Mouse (Mus musculus) limb, embryonic 14.5 days (tissue): ENCODE results near the gene Map4k3. TPM values are rescaled to one million over a fixed set of nuclear protein-coding genes. Genes with fewer than 3 reads are reported as not detected.

Source experiments
- ATAC-seq: fragments of 200-750 bp; cut with Nextera tagmentation; 2 replicates; pipeline ENCODE4 v1.8.0; 2017; ENCODE audit warnings: low read depth, moderate number of reproducible peaks, moderate TSS enrichment; ENCODE audit not compliant: low FRiP score
- DNase-seq: peaks from one replicate; pipeline ENCODE4 v3.0.0-alpha.2; 2015; ENCODE audit warnings: low spot score
- H3K27ac ChIP-seq: fragments of 300-500 bp; sonication (generic); replicated peaks from 2 replicates; pipeline ENCODE4 v1.5.1; 2014; ENCODE audit warnings: low read depth, mild to moderate bottlenecking, low read length, moderate library complexity, mixed read lengths
- H3K27me3 ChIP-seq: fragments of 300-500 bp; sonication (generic); 2 replicates; pipeline ENCODE4 v1.6.1; 2014; ENCODE audit warnings: low read length, mixed read lengths; ENCODE audit not compliant: control insufficient read depth, insufficient read depth
- H3K36me3 ChIP-seq: fragments of 300-500 bp; sonication (generic); 2 replicates; pipeline ENCODE4 v1.6.1; 2014; ENCODE audit warnings: mild to moderate bottlenecking, low read length, moderate library complexity, mixed read lengths; ENCODE audit not compliant: control insufficient read depth, insufficient read depth
- H3K4me1 ChIP-seq: fragments of 300-500 bp; sonication (generic); 2 replicates; pipeline ENCODE4 v1.6.1; 2014; ENCODE audit warnings: antibody characterized with exemption, low read length, mixed read lengths; ENCODE audit not compliant: control insufficient read depth, insufficient read depth
- H3K4me2 ChIP-seq: fragments of 300-500 bp; sonication (generic); replicated peaks from 2 replicates; pipeline ENCODE4 v1.6.1; 2014; ENCODE audit warnings: low read depth, mild to moderate bottlenecking, low read length, moderate library complexity; ENCODE audit not compliant: severe bottlenecking
- H3K4me3 ChIP-seq: fragments of 300-500 bp; sonication (generic); replicated peaks from 2 replicates; pipeline ENCODE4 v1.5.1; 2014; ENCODE audit warnings: low read length
- H3K9ac ChIP-seq: fragments of 300-500 bp; sonication (generic); 2 replicates; pipeline ENCODE4 v1.6.1; 2014; ENCODE audit warnings: mild to moderate bottlenecking, low read depth, low read length, moderate library complexity; ENCODE audit not compliant: severe bottlenecking
- H3K9me3 ChIP-seq: fragments of 300-500 bp; sonication (generic); 2 replicates; pipeline ENCODE4 v1.6.1; 2016; ENCODE audit warnings: low read length; ENCODE audit not compliant: control insufficient read depth
- POLR2A ChIP-seq: fragments of 200-500 bp; IDR thresholded peaks from 2 replicates; pipeline ENCODE4 v1.8.0; 2012; ENCODE audit warnings: inconsistent platforms, mild to moderate bottlenecking, moderate library complexity, borderline replicate concordance; ENCODE audit not compliant: insufficient read depth, insufficient read length; ENCODE audit errors: extremely low read depth
- WGBS: fragments of 180-500 bp; shearing (Covaris S2); extraction: QIAGEN DNeasy Blood & Tissue Kit; methylation state at CpG from one replicate; pipeline ENCODE4 v1.1.7; 2014; 5-methylcytosine and 5-hydroxymethylcytosine counted together
- polyA plus RNA-seq, 2 experiments: library from polyadenylated mRNA; depleted of rRNA in 1 of 2; stranded (reverse) in 1 of 2; unstranded in 1 of 2; fragments of >200 nt; fragmentation: Nextera tagmentation in 1 of 2; extraction: Ambion mirVana in 1 of 2; gene quantifications; 2 replicates each; pipeline versions ENCODE4 v1.2.1 to v1.2.3; 2012 to 2014

Map4k3 gene
- polyA plus RNA-seq, 2 experiments, result 42.6 to 50.2 TPM

- Histone ChIP-seq H3K4me2 (peak overlapping the region; percentile 31; the same call in 1 of the 2 replicates), H3K27ac (no peak overlapping the region), H3K36me3 (no peaks in the 10 kb centered on the region), H3K4me3 (0 out of 2 replicates have a peak overlapping the region, but pooled peaks have one; percentile 4), H3K9ac (no peak overlapping the region), H3K27me3 (no peaks in the 10 kb centered on the region), H3K9me3 (no peaks in the 10 kb centered on the region), H3K4me1 (no peaks in the 10 kb centered on the region)
- 19% methylated on average over 12 of the region's 12 CpGs for WGBS
- peak; percentile 76 for DNase-seq
- ATAC-seq, result peak; percentile 41; the same call in 1 of the 2 replicates
- TF ChIP-seq POLR2A, result no peak
Measured at GRCm38 (mm10) chr17:80560669-80561401, 167.4 kb downstream of the Map4k3 start.

- ATAC-seq (no peak), DNase-seq (no peak)
- Histone ChIP-seq H3K4me1 (no peaks in the 10 kb centered on the region), H3K4me3 (no peak overlapping the region), H3K27me3 (no peaks in the 10 kb centered on the region), H3K9ac (no peak overlapping the region), H3K27ac (no peak overlapping the region), H3K4me2 (no peak overlapping the region), H3K36me3 (no peaks in the 10 kb centered on the region), H3K9me3 (no peaks in the 10 kb centered on the region)
- no peak for TF ChIP-seq POLR2A
- 90% methylated on average over 4 of the region's 4 CpGs for WGBS
Measured at GRCm38 (mm10) chr17:80559745-80560144, 168.5 kb downstream of the Map4k3 start.

- no peaks in the 10 kb centered on the region for H3K36me3 ChIP-seq
- 34% methylated on average over 11 of the region's 11 CpGs for WGBS
- no peak overlapping the region for H3K27ac ChIP-seq
- no peaks in the 10 kb centered on the region for H3K27me3 ChIP-seq
- TF ChIP-seq POLR2A, result no peak
- H3K4me3 ChIP-seq, result no peak overlapping the region
- H3K4me2 ChIP-seq, result no peak overlapping the region
- no peaks in the 10 kb centered on the region for H3K4me1 ChIP-seq
- ATAC-seq, result no peak
- no peak overlapping the region for H3K9ac ChIP-seq
- no peaks in the 10 kb centered on the region for H3K9me3 ChIP-seq
- peak; percentile 55 for DNase-seq
Measured at GRCm38 (mm10) chr17:80559050-80559449, 169.2 kb downstream of the Map4k3 start.

GRCm38 (mm10) chr17:80558583-80558982, 169.7 kb downstream of the Map4k3 start:
- H3K9me3 ChIP-seq, result no peaks in the 10 kb centered on the region
- H3K27ac ChIP-seq, result no peak overlapping the region
- H3K27me3 ChIP-seq, result no peaks in the 10 kb centered on the region

GRCm38 (mm10) chr17:80557461-80557860, 170.8 kb downstream of the Map4k3 start:
- ATAC-seq (no peak), DNase-seq (no peak)
- no peak for TF ChIP-seq POLR2A
- Histone ChIP-seq H3K4me2 (no peak overlapping the region), H3K4me1 (no peaks in the 10 kb centered on the region), H3K36me3 (no peaks in the 10 kb centered on the region), H3K9me3 (no peaks in the 10 kb centered on the region), H3K27me3 (no peaks in the 10 kb centered on the region), H3K9ac (no peak overlapping the region), H3K27ac (no peak overlapping the region), H3K4me3 (no peak overlapping the region)
- 94% methylated on average over 5 of the region's 5 CpGs for WGBS

More at GRCm38 (mm10) chr17:80558583-80558982, 169.7 kb downstream of the Map4k3 start:
- WGBS, result 76% methylated on average over 14 of the region's 14 CpGs
- H3K4me1 ChIP-seq, result no peaks in the 10 kb centered on the region
- no peak overlapping the region for H3K4me2 ChIP-seq
- no peak overlapping the region for H3K9ac ChIP-seq
- no peak overlapping the region for H3K4me3 ChIP-seq
- TF ChIP-seq POLR2A, result no peak
- H3K36me3 ChIP-seq, result no peaks in the 10 kb centered on the region
- DNase-seq (no peak), ATAC-seq (no peak)
